Mouse (Mus musculus) cerebellum, postnatal 10 days (tissue): ENCODE data around the gene Sp100.

Experiments
- DNase-seq, 2 experiments: peaks; one replicate each; pipeline ENCODE4 v3.0.0; 2021; ENCODE audit warnings: mixed read lengths in 2 of 2

Sp100 gene

DNA sequence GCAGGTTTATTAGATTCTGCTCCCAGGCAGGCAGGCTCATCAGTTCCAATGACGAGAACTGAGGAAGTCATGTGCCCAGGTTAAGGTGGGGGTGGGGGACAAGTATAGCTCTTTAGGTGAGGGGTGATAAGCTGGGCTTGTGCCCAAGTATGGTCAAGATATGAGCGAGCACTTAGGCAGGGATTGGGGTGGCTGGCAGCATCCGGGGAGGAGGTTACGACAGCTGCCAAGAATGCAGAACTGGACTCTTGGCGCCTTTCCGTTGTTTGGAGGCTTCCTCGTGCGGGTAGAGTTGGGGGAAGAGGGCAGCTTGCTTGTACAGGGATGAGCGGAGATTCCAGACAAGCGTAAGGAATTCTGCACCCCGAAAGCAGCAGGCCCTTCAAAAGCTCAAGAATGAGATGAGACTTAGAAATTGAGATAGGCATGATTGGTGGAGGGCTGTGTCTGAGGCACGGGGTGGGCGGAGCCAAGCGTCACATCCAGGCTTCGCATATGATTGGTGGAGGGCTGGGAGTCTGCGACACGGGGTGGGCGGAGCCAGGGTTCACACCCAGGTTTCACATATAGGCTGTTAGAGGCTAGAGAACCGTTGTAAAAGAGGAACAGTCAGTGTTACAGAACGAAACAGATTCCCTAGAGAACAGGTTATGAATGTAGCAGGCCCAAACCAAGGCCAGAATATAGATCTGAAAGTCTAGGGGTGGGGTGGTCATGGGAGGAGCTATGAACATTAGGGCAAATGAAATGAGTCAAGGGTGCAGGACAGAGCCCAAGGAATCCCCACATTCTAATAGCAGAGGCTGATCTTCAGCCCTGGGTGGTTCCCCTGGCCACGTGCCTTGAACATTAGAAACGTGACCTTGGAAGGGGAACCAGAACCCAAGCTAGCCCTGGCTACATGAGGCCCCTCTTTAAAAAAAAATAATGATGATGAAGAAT is 53.7 kb downstream of the Sp100 start:
- peak; percentile 92 to 94 for DNase-seq

DNA sequence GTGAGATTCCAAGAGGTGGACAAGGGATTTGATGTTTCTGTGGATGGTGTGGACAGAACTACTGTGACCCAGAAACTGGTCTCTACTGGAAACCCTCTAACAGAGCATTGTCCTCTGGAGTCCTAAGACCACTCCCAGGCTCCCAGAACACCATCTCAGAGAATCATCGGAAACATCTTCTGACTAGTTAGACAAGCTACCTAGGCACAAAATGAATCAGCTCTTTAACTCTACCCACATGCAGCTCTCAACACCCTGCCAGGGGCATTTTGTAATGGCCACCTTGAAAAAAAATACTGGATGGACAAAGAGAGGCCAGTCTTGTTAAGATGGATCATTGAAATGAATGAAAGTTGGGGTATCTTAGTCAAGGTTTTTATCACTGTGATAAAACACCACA is 55.8 kb downstream of the Sp100 start:
- DNase-seq, result no peak

GRCm38 (mm10) chr1:85706754-85707153 is 57.0 kb downstream of the Sp100 start:
- no peak for DNase-seq

DNA sequence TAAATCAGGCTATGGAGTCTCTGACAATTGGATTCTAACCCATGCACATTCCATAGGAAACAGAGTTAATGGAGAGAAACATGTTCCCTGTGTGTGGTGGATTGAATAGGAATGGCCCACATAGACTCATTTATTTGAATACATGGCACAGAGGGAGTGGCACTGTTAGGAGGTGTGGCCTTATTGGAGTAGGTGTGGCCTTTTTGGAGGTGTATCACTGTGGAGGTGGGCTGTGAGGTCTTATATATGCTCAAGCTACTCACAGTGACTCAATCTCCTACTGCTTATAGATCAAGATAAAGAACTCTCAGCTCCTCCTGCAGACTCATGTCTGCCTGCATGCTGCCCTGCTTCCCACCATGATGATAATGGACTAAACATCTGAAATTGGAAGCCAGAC is 64.7 kb downstream of the Sp100 start:
- DNase-seq, result no peak

GRCm38 (mm10) chr1:85716447-85717027 is 66.7 kb downstream of the Sp100 start:
- no peak for DNase-seq

DNA sequence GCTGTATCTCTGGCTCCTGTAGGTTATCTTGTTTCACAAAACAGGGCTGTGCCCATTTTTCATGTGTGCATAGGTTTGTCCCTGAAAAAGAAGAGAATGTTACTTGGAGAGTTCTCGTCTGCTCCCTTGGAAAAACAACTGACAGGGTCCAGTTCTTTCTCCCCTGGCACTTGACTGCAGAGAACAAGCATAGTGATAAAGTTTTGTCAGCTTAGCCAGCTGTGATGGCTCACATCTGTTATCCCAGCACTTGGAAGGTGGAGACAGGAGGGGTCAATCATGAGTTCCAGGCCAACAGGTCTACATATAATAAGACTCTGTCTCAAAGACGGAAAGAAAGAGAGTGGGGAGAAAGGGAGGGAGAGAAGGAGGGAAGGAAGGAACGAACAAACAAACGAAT is 69.3 kb downstream of the Sp100 start:
- no peak for DNase-seq

DNA sequence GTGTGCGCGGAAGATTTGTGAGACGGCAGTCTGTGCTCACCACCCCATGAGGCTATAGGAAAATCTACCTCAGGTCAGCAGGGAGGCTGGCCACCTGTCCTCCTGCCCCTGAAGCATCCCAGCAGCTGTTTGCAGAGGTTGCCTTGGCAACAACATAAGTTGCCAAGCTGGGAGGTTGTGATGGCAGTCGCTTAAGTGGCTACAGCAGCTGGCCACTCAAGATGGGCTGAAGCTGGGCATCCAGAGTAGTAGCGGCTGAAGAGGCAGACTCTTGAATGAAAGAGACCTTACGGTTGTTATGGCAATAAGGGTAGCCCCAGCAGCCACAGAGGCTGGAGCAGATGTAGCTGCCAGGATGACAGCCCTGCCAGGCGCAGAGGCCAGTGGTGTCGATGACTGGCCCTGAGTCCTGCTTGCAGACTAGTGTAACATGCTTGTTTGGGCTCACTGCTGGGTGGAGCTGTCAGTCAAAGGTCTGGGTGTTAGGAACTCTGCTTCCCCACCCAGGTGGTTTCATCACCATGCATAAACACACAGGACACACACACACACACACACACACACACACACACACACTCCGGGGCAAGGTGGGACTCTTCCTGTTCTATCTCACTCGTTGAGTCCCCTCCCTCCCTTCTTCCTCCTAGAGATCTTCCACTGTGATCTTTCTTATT is 70.6 kb downstream of the Sp100 start:
- DNase-seq, result peak; percentile 11

DNA sequence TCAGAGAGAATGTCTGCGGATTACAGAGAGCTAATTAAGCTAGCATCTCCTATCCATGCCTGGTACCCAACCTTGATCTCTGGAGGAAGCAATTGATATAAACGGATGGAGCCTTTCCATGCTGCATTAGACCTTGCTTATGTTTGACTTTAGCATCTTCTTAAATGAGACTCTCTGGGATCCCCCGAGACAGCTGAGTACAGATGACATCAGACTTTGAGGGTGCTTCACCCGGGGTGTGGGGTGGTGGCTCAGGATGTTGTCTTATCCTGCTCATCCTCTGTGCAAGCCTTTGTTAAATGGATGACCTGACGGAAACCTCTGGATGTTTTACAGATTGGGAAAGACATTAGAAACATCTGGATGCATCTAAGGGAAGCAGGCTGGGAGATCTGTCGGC is 80.7 kb downstream of the Sp100 start:
- no peak for DNase-seq

DNA sequence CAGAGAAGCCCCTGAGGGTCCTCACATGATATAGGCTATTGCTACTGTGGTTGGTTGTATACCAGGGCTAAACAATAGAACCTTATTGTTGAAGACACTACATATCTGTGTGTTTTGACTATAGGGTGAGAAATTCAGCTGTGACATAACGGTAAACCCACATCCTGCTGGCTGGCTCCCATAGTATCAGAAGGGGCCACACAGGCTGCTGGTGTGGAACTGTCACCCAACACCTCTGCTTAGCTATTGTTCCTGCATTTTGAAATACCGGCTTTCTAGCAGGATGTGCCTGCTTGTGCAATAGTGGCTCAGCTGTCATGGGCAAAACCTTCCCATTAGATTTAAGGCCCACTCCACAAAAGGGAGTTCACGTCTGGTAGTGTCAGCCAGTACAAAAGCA is 82.8 kb downstream of the Sp100 start:
- DNase-seq, result no peak

- no peak for DNase-seq
Observed at GRCm38 (mm10) chr1:85734511-85734910, 84.7 kb downstream of the Sp100 start.

DNA sequence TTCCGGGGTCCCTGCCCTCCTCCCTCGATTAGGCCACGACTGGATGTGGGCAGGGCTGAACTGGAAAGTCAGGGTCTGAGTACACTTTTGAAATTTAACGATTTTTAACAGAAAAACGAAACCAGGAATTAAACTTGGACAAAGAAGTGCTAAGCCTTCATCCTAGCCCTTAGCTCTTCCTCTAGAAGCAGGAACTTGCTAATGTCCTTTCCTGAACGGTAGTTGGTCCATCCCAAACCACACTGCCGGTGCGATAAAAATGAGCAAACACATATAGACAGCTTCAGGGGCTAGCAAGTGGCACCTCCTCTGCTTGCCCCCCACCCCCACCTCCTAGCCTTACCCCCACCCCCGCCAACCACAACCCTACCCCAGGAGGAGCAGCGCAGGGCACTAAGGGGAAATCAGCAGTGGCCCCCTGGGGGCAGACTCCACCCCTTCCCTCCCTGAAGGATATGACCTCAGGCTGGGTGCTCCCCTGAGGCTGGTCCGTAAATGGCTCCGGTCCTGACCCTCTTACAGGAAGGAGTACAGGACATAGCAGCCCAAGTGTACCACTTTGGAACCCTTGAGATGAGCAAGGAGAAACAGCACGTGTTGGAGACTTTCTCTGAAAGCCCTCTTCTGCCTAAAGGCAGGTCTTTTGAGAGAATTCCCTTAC is 85.8 kb downstream of the Sp100 start:
- peak; percentile 9 to 17 for DNase-seq

DNA sequence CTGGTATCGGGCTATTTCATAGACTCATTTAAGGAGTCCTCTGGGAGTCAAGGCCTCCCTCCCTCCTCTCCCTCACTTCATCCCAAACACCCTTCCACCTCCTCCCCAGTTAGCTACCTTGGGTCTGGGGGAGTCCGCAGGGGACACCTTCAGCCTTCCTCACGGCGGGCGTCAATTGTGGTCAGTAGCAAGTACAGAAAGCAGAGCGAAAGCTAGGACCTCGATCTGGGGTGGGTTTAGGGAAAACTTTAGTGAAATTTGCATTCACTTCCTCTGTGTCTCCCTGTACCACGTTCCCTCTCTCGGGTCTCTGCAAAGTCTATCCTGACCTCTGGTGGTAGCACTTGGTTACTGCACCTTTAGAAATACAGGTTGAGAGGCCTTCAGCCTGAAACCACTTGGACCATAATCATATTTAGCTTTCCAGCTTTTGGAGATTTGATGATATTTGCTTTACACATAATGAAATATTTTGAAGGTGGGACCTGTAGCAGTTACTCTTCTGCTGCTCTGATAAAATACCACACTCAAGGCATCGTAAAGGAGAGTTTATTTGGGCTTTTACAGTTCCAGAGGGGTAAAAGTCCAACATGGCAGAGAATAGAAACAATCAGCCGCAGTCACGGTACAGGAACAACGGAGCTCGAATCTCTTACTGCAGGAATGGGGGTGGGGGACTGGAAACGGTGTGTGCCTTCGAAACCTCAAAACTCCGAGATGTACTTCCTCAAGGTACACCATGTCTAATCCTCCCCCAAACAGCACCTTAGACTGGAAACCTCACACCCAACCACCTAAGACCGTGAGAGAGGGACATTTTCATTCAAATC is 86.8 kb downstream of the Sp100 start:
- DNase-seq, result peak; percentile 88 to 92

DNA sequence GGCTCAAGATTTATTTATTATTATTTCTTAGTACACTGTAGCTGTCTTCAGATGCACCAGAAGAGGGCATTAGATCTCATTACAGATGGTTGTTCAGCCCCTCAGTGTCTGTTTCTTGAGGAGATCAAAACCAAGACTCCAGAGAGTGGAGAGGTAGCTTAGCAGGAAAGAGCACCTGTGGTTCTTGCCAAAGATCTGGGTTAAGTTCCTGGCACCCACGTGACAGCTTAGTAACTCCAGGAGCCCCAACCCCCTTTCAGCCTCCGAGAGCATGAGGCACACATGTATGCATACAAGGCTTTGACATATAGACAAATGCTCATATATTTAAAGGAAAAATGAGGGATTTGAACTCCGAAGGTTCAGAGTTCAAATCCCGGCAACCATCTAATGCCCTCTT is 89.2 kb downstream of the Sp100 start:
- no peak for DNase-seq

- no peak for DNase-seq
Observed at GRCm38 (mm10) chr1:85739819-85740218, 90.0 kb downstream of the Sp100 start.

DNA sequence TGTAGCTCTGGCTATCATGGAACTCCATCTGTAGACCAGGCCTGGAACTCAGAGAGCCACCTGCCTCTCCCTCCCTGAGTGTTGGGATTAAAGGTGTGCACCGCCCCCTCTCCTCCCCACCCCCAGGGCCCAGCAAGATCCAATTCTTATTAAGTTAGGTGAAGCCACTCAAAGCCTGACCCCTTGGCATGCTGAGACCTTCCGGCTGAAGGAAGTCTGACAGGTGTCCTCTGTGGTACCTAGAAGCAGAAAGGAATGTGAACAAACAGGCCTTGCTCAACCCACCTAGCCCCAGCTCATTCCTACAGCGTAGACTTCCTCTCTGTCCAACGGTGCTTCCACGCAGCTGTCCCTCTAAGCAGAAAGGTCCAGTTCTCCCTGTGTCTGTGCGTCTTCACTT is 91.1 kb downstream of the Sp100 start:
- no peak for DNase-seq

DNA sequence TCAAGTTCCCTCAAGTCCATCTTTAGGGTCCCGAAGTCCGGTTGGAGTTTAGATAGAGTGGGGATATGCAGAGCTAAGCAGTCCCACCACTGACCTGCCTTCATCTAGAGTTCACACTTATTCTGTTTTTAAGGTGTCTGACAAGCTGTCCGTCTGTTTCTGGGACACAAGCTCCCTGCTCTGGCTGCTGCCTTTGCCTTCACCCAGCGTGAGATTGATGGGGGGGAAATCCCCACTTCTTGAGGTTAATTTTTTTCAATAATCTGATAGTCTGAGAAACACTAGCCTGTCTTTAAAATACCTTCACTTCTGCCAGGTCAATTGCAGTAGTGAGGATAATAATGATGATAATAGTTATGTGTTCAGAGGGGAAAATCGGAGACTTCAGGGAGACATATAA is 92.5 kb downstream of the Sp100 start:
- DNase-seq, result no peak

GRCm38 (mm10) chr1:85742916-85743505 is 93.2 kb downstream of the Sp100 start:
- no peak for DNase-seq

GRCm38 (mm10) chr1:85744539-85744938 is 94.8 kb downstream of the Sp100 start:
- DNase-seq, result no peak

DNA sequence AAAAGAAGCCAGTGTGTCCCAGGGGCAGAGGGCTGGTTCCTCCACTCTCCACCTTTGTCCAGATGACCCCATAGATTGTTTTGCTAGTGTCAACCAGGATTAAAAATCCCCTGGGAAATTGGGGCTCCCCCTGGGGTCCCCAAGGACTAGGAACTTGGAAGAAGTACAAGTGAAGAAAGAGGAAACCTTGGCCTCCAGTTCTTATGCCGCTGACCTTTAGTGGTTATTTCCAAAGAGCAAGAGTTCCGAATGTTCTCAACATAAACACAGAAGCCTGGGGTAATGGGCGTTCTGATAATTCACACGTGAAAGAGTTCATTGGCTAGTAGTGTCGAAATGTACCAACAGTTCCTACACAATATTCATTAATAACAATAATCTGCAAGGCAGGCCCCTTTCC is 96.7 kb downstream of the Sp100 start:
- no peak for DNase-seq

DNA sequence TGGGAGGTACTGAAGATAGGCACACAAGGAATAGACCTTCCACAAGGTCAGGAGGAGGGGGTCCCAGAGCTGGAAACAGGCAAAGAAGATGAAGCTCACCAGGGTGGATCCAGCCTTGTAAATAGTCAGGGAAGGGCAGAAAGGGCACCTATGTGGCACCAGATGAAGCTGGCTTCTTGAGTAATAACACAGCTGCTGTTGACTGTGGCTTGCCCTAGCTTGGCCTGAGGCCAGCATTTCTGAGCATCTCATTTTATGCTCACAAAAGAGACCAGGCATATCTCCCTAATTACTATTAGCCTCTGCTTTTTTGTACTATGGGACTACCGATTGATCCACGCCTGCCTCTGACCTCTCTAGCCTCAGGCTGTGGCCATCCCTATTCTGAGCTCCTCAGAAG is 100.0 kb downstream of the Sp100 start:
- DNase-seq, result peak; percentile 16 to 17

DNA sequence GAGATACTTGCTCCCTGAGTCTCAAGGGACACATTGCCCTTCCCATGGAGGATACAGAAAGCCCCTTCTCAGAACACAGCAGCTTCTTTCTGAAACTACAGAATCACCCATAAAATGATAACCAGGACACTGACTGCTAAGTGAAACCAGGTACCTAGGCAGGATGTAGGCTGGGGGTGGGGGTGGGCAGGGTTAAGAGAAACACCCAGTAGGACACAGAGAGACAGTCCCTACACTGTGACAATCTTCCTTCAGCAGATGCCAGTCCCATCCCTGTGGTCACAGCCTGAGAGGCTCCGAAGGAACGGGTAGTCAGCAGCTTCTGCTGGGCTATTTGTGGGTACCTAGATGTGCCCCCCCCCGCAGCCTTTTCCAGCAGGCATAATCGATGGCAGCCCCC is 100.9 kb downstream of the Sp100 start:
- no peak for DNase-seq

DNA sequence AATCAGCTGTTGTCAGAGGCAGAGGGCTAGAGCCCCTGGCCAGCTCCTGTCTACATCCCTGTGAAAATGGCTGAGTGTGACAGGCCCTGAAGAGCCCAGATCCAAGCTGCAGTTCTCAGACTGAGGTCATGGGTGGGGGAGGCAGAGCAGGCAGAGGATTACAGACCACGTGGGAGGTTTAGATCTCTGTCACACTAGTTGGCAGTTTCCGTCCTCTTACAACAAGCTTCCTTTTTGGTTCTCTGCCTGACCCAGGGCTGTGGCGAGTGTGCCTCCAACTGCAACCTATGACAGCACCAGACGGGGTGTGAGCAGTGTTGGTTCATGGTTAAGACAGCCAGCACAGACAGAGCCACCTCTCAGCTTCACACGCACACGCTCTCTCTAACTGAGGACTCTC is 101.7 kb downstream of the Sp100 start:
- DNase-seq, result peak; percentile 8 to 10
